Mouse (Mus musculus) urinary bladder, postnatal 4 days (tissue): Measurements from ENCODE around the gene Cxcl12.

Experiments used
- DNase-seq, 2 experiments: peaks; one replicate each; pipeline ENCODE4 v3.0.0; 2021 to 2022; ENCODE audit warnings: low spot score in 2 of 2

The Cxcl12 gene

GRCm38 (mm10) chr6:117220831-117221345 lies 52.6 kb downstream of the Cxcl12 start:
- no peak for DNase-seq
